Mouse (Mus musculus) thymus, adult 2 months (tissue): ENCODE data around the gene Olfr564.

Experiments used
- CTCF ChIP-seq: fragments of 200-500 bp; IDR thresholded peaks from 2 replicates; pipeline ENCODE4 v1.5.1; 2012; ENCODE audit warnings: mild to moderate bottlenecking, control low read depth, low read length, moderate library complexity, borderline replicate concordance; ENCODE audit not compliant: control insufficient read depth, poor library complexity, insufficient read depth; ENCODE audit errors: extremely low read depth
- POLR2A ChIP-seq: fragments of 200-500 bp; IDR thresholded peaks from 2 replicates; pipeline ENCODE4 v1.6.1; 2012; ENCODE audit warnings: mild to moderate bottlenecking, low read length, control low read depth, moderate library complexity; ENCODE audit not compliant: control insufficient read depth, poor library complexity, insufficient read depth; ENCODE audit errors: extremely low read depth

DNA sequence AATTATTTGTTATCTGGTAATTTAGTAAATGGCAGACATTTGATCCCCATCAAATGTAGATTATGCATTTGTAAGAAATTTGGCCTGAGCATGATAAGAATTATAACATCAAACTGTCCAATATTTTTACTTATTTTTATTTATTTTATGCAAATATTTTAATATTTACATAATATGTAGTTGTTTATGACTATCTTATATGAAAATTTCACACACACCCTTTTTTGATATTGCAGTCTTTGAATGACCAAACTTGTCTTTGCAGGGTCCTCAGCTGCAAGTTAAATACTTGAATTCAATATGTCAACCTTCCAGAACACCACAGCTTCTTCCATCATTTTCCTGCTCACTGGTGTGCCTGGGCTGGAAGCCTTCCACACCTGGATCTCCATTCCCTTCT is at the start of gene Olfr564:
- TF ChIP-seq POLR2A (no peak), CTCF (no peak)
